Mouse (Mus musculus): ENCODE measurements around the gene Ier3. TPM values are rescaled to one million over a fixed set of nuclear protein-coding genes. Genes with fewer than 3 reads are reported as not detected.
A peak's percentile ranks its signal among the peaks of the same experiment; 100 is the strongest.

Gene Ier3
- polyA plus RNA-seq, 1 experiment from 2014 or later: 10.5 TPM

- no peak overlapping the region for H3K4me2 ChIP-seq (ENCODE audit: low read length)
- no peaks in the 10 kb centered on the region for H3K9me3 ChIP-seq (replicated peaks; ENCODE audit: control insufficient read depth, low read length, poor library complexity, severe bottlenecking)
- H3K27me3 ChIP-seq (ENCODE audit: control insufficient read depth, insufficient read depth, low read depth, low read length): no peaks in the 10 kb centered on the region
- H3K27ac ChIP-seq (ENCODE audit: low read length): no peak overlapping the region
- H3K4me1 ChIP-seq (ENCODE audit: control insufficient read depth, insufficient read depth, low read length): peaks cover 31% of the 10 kb centered on the region
- 87% methylated on average over 13 of the region's 13 CpGs for WGBS
- H3K4me3 ChIP-seq (ENCODE audit: low read depth, low read length): no peak overlapping the region
- H3K9ac ChIP-seq (ENCODE audit: low read depth, low read length): no peak overlapping the region
- H3K36me3 ChIP-seq (ENCODE audit: control insufficient read depth, insufficient read depth, low read length): peaks cover 6% of the 10 kb centered on the region; the same call in 1 of the 2 replicates
- ATAC-seq: no peak
Observed at GRCm38 (mm10) chr17:35825109-35825850, 3.8 kb downstream of the Ier3 start.

GRCm38 (mm10) chr17:35829737-35830136 is 8.3 kb downstream of the Ier3 start:
- Histone ChIP-seq H3K9ac (ENCODE audit: low read depth, low read length) (no peak overlapping the region), H3K9me3 (replicated peaks; ENCODE audit: control insufficient read depth, low read length, poor library complexity, severe bottlenecking) (no peaks in the 10 kb centered on the region), H3K4me2 (ENCODE audit: low read length) (no peak overlapping the region), H3K4me1 (ENCODE audit: control insufficient read depth, insufficient read depth, low read length) (peaks cover 21% of the 10 kb centered on the region), H3K36me3 (ENCODE audit: control insufficient read depth, insufficient read depth, low read length) (peaks cover 16% of the 10 kb centered on the region), H3K27ac (ENCODE audit: low read length) (no peak overlapping the region), H3K4me3 (ENCODE audit: low read depth, low read length) (no peak overlapping the region), H3K27me3 (ENCODE audit: control insufficient read depth, insufficient read depth, low read depth, low read length) (no peaks in the 10 kb centered on the region)
- 3% methylated on average over 21 of the region's 21 CpGs for WGBS
- peak; percentile 39; the same call in 1 of the 2 replicates for ATAC-seq

- peak overlapping the region; percentile 34; the same call in 1 of the 2 replicates for H3K27ac ChIP-seq (ENCODE audit: low read length)
Observed at GRCm38 (mm10) chr17:35832400-35833238, 11.1 kb downstream of the Ier3 start.

GRCm38 (mm10) chr17:35833239-35833751 is 11.8 kb downstream of the Ier3 start:
- WGBS: 23% methylated on average over 5 of the region's 5 CpGs
- Histone ChIP-seq H3K4me2 (ENCODE audit: low read length) (no peak overlapping the region), H3K4me1 (ENCODE audit: control insufficient read depth, insufficient read depth, low read length) (peaks cover 35% of the 10 kb centered on the region), H3K27ac (ENCODE audit: low read length) (peak overlapping the region; percentile 34; the same call in 1 of the 2 replicates), H3K4me3 (ENCODE audit: low read depth, low read length) (no peak overlapping the region), H3K36me3 (ENCODE audit: control insufficient read depth, insufficient read depth, low read length) (peaks cover 21% of the 10 kb centered on the region), H3K9me3 (replicated peaks; ENCODE audit: control insufficient read depth, low read length, poor library complexity, severe bottlenecking) (no peaks in the 10 kb centered on the region), H3K9ac (ENCODE audit: low read depth, low read length) (no peak overlapping the region), H3K27me3 (ENCODE audit: control insufficient read depth, insufficient read depth, low read depth, low read length) (no peaks in the 10 kb centered on the region)
- no peak for ATAC-seq

More at GRCm38 (mm10) chr17:35832400-35833238, 11.1 kb downstream of the Ier3 start:
- Histone ChIP-seq H3K4me2 (ENCODE audit: low read length) (no peak overlapping the region), H3K27me3 (ENCODE audit: control insufficient read depth, insufficient read depth, low read depth, low read length) (no peaks in the 10 kb centered on the region), H3K36me3 (ENCODE audit: control insufficient read depth, insufficient read depth, low read length) (peaks cover 21% of the 10 kb centered on the region), H3K9ac (ENCODE audit: low read depth, low read length) (no peak overlapping the region), H3K4me1 (ENCODE audit: control insufficient read depth, insufficient read depth, low read length) (peaks cover 35% of the 10 kb centered on the region), H3K9me3 (replicated peaks; ENCODE audit: control insufficient read depth, low read length, poor library complexity, severe bottlenecking) (no peaks in the 10 kb centered on the region), H3K4me3 (ENCODE audit: low read depth, low read length) (no peak overlapping the region)
- ATAC-seq: no peak
- WGBS: 76% methylated on average over 8 of the region's 8 CpGs

GRCm38 (mm10) chr17:35833894-35834293 is 12.4 kb downstream of the Ier3 start:
- Histone ChIP-seq H3K4me1 (ENCODE audit: control insufficient read depth, insufficient read depth, low read length) (peaks cover 35% of the 10 kb centered on the region), H3K9ac (ENCODE audit: low read depth, low read length) (0 out of 2 replicates have a peak overlapping the region, but pooled peaks have one; percentile 13), H3K36me3 (ENCODE audit: control insufficient read depth, insufficient read depth, low read length) (peaks cover 21% of the 10 kb centered on the region), H3K27me3 (ENCODE audit: control insufficient read depth, insufficient read depth, low read depth, low read length) (no peaks in the 10 kb centered on the region), H3K9me3 (replicated peaks; ENCODE audit: control insufficient read depth, low read length, poor library complexity, severe bottlenecking) (no peaks in the 10 kb centered on the region), H3K27ac (ENCODE audit: low read length) (peak overlapping the region; percentile 4; the same call in 1 of the 2 replicates), H3K4me2 (ENCODE audit: low read length) (peak overlapping the region; percentile 24; the same call in 1 of the 2 replicates), H3K4me3 (ENCODE audit: low read depth, low read length) (no peak overlapping the region)
- no peak for ATAC-seq
- 54% methylated on average over 5 of the region's 5 CpGs for WGBS

- no peaks in the 10 kb centered on the region for H3K9me3 ChIP-seq (replicated peaks; ENCODE audit: control insufficient read depth, low read length, poor library complexity, severe bottlenecking)
- peaks cover 21% of the 10 kb centered on the region for H3K36me3 ChIP-seq (ENCODE audit: control insufficient read depth, insufficient read depth, low read length)
- 78% methylated on average over 26 of the region's 26 CpGs for WGBS
- ATAC-seq: no peak
- H3K4me3 ChIP-seq (ENCODE audit: low read depth, low read length): peak overlapping the region; percentile 72
- no peak overlapping the region; the same call in 1 of the 2 replicates for H3K27ac ChIP-seq (ENCODE audit: low read length)
- H3K4me1 ChIP-seq (ENCODE audit: control insufficient read depth, insufficient read depth, low read length): peaks cover 42% of the 10 kb centered on the region
- H3K4me2 ChIP-seq (ENCODE audit: low read length): peak overlapping the region; percentile 81
- H3K27me3 ChIP-seq (ENCODE audit: control insufficient read depth, insufficient read depth, low read depth, low read length): no peaks in the 10 kb centered on the region
- H3K9ac ChIP-seq (ENCODE audit: low read depth, low read length): peak overlapping the region; percentile 93
Observed at GRCm38 (mm10) chr17:35834696-35835422, 13.4 kb downstream of the Ier3 start.

- ATAC-seq: no peak
- peaks cover 41% of the 10 kb centered on the region for H3K4me1 ChIP-seq (ENCODE audit: control insufficient read depth, insufficient read depth, low read length)
- H3K9ac ChIP-seq (ENCODE audit: low read depth, low read length): peak overlapping the region; percentile 93
- peaks cover 21% of the 10 kb centered on the region for H3K36me3 ChIP-seq (ENCODE audit: control insufficient read depth, insufficient read depth, low read length)
- H3K4me2 ChIP-seq (ENCODE audit: low read length): peak overlapping the region; percentile 81
- H3K9me3 ChIP-seq (replicated peaks; ENCODE audit: control insufficient read depth, low read length, poor library complexity, severe bottlenecking): no peaks in the 10 kb centered on the region
- H3K27me3 ChIP-seq (ENCODE audit: control insufficient read depth, insufficient read depth, low read depth, low read length): no peaks in the 10 kb centered on the region
- H3K4me3 ChIP-seq (ENCODE audit: low read depth, low read length): peak overlapping the region; percentile 72
- WGBS: 74% methylated on average over 26 of the region's 26 CpGs
- no peak overlapping the region; the same call in none of the 2 replicates for H3K27ac ChIP-seq (ENCODE audit: low read length)
Observed at GRCm38 (mm10) chr17:35835424-35836140, 14.1 kb downstream of the Ier3 start.

All from midbrain, embryonic 16.5 days (tissue).